In the genomic region with DNA sequence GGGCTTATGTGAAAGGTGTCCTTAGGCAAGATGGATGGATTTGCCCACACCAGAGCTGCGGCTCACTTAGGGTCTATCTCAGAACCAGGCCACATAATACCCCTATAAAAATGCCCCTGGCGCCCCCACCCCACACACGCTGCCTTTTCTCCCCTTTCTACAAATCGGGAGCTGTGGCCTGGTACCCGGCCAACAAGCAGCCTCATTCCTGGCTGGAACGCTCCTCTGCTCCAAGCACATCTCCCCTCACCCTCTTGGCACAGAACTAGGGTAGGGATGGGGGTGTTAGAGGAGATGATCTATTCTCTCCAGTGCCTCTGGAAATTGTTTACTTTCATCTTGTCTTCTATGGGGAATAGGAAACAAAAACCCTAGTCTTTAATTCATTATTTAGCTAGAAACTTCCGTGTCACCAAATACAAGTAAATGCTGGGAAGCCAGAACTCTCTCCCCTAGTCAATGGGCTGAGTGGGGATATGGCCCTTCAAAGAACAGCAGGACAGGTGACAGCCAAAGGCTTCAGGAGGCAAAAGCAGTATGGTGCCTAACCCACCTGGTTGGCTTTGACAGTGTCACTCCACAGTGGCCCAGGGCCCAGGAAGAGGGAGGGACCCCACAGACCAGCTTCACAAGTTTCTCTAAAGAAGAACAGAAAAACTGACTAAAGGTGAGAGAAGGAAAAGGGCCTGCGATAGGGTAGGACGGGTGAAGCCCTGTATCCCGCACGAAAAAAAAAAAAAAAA, we compare ENCODE assay signal across 1 mouse cellular context.
TF ChIP-seq lines count a peak whose summit lies in the region.

No protein-coding gene starts in this region.

TF ChIP-seq in ES-E14, 5 proteins besides CTCF, POLR2A, EP300 and RAD21:
- TF ChIP-seq ZNF384 (IDR thresholded peaks at IDR 0.05; ENCODE audit: low read depth, low read length) (peak; percentile 59; the same call in 1 of the 2 replicates), HCFC1 (IDR thresholded peaks at IDR 0.05; ENCODE audit: borderline replicate concordance, insufficient read depth, low read length) (no peak)
